Mouse (Mus musculus) liver, adult 2 months (tissue): ENCODE measurements around the gene Pdxdc1.

Experiments used
- CTCF ChIP-seq: fragments of 200-500 bp; IDR thresholded peaks from 2 replicates; pipeline ENCODE4 v1.5.1; 2011; ENCODE audit warnings: low read depth, low read length, control low read depth
- POLR2A ChIP-seq: fragments of 200-500 bp; IDR thresholded peaks from 2 replicates; pipeline ENCODE4 v1.6.1; 2011; ENCODE audit warnings: low read length, control low read depth; ENCODE audit not compliant: insufficient read depth; ENCODE audit errors: extremely low read depth

- no peak for TF ChIP-seq POLR2A
- no peak for TF ChIP-seq CTCF
Observed at GRCm38 (mm10) chr16:13951245-13951644, 48.3 kb upstream of the Pdxdc1 start.
